Mouse (Mus musculus): ENCODE results near the gene Zdhhc8.
A peak's percentile ranks its signal among the peaks of the same experiment; 100 is the strongest.

Gene Zdhhc8

DNA sequence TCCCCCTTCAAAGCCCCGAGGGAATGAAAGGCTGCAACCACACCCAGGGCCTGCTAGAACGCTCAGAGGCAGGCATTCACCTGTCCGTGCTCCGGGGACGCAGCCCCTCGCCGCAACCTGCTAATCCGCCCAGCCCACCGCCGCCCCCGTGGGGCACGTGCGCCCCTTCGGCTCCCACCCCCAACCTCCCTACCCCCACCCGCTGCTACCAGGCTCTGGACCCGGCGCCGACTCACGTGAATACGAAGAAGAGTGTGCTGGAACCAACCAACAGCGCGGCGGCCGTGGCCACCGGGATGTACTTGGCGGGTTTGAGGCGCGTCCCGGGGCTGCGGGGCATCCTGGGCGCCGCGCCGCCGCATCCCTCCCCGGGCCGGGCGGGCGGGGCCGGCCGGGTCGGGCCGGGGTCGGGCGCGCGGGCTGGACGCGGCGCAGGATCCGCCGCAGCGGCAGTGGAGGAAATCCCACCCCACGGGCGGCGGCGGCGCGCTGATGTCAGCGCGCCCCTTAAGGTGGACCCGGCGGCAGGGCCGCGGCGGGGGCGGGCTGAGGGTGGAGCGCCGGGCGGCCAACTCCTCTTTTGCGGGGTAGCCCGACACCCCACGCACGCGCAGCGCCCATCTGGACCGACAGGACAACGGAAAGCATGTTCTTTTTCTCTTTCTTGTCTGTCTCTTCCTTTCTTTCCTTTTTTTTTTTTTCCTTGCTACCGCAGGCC lies at the start of gene Zdhhc8:
Zdhhc8 (minus strand) TSS at position 466 of the 718 bp plus-strand sequence.
- peak; percentile 66 for ATAC-seq (ENCODE audit: low TSS enrichment)

- no peak for ATAC-seq (ENCODE audit: low TSS enrichment)
Observed at GRCm38 (mm10) chr16:18275166-18275565, 40.2 kb upstream of the Zdhhc8 start.

GRCm38 (mm10) chr16:18268182-18268581 lies 33.2 kb upstream of the Zdhhc8 start:
- no peak for ATAC-seq (ENCODE audit: low TSS enrichment)

GRCm38 (mm10) chr16:18265024-18265423 lies 30.1 kb upstream of the Zdhhc8 start:
- ATAC-seq (ENCODE audit: low TSS enrichment): no peak

- ATAC-seq (ENCODE audit: low TSS enrichment): no peak
Observed at GRCm38 (mm10) chr16:18258221-18258620, 23.3 kb upstream of the Zdhhc8 start, which contains the start of gene Gm49776. TSS of gene Gm49776 (minus strand) at chr16:18258321.

DNA sequence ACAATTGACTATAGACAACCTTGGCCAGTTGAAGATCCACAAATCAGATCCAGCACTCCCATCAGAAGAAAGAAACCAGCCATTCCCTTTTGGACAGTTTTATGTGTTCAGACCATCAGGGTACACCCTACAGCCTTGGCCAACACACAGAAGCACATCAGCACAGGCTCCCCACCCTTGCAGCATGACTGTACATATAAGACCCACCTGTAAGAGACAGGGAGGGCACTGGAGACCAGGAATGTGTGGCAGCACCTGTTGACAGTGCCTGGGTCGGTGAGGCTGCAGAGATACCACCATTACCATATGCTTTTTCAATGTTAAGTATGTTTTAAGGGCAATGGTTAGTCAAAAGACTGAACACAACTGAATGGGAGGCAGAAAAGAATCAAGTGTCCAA lies 18.9 kb upstream of the Zdhhc8 start:
- ATAC-seq (ENCODE audit: low TSS enrichment): no peak

- no peak for ATAC-seq (ENCODE audit: low TSS enrichment)
Observed at GRCm38 (mm10) chr16:18252736-18253135, 17.8 kb upstream of the Zdhhc8 start.

- ATAC-seq (ENCODE audit: low TSS enrichment): no peak
Observed at GRCm38 (mm10) chr16:18250828-18251790, 16.2 kb upstream of the Zdhhc8 start.

- no peak for ATAC-seq (ENCODE audit: low TSS enrichment)
Observed at GRCm38 (mm10) chr16:18250231-18250630, 15.3 kb upstream of the Zdhhc8 start.

- peak; percentile 24 for ATAC-seq (ENCODE audit: low TSS enrichment)
Observed at GRCm38 (mm10) chr16:18249364-18249967, 14.5 kb upstream of the Zdhhc8 start.

GRCm38 (mm10) chr16:18248433-18249363 lies 13.8 kb upstream of the Zdhhc8 start, which contains the start of the genes Trmt2a and Ranbp1:
TSS of gene Trmt2a (plus strand) at chr16:18248679.
TSS of gene Ranbp1 (minus strand) at chr16:18248732.
- peak; percentile 85 for ATAC-seq (ENCODE audit: low TSS enrichment)

DNA sequence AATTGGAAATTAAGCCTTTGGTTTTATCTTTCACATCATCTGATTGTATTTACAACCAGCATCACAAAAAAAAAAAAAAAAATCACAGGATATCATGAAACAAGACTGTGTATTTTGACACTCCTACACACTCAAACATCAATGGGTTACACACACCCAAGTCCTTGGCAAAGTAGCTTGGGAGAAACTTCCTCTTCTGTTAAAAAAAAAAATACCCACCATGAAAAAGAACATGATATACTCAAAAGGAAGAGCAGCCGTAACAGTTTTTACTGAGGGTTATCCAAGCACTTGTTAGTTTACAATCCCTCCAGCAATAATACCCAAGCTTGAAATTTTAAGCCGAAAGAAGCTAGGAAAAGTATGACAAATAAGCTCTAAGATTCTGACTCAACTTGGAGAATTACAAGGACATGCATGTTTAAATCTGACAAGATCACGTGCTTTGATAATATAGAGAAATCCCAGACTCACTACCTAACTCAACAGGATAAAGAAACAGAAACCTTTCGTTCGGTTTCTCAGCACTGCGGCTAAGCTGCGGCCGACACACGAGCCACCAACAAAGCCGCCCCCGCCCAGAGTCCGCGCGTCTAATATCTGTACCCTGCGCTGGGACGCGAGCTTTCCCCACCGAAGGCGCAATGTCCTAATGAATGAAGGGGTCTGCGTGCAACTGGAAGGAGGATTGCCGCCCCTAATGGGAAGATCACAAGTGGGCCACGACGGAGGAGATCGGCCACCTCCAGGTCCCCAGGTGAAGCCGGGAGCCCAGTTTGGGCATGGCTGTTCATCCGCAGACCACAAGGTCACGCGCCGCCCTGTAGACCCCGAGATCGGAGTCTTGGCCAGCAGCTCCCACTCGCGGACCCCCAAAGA lies 12.8 kb upstream of the Zdhhc8 start:
- ATAC-seq (ENCODE audit: low TSS enrichment): peak; percentile 2; the same call in 1 of the 2 replicates

- no peak for ATAC-seq (ENCODE audit: low TSS enrichment)
Observed at GRCm38 (mm10) chr16:18241581-18241980, 6.6 kb upstream of the Zdhhc8 start.

GRCm38 (mm10) chr16:18236676-18237501 lies 2.0 kb upstream of the Zdhhc8 start:
- no peak for ATAC-seq (ENCODE audit: low TSS enrichment)

GRCm38 (mm10) chr16:18235389-18236065 lies 591 bp upstream of the Zdhhc8 start:
- peak; percentile 48 for ATAC-seq (ENCODE audit: low TSS enrichment)

GRCm38 (mm10) chr16:18233919-18234670 lies 841 bp downstream of the Zdhhc8 start:
- ATAC-seq (ENCODE audit: low TSS enrichment): no peak

- ATAC-seq (ENCODE audit: low TSS enrichment): no peak
Observed at GRCm38 (mm10) chr16:18233451-18233850, 1.5 kb downstream of the Zdhhc8 start.

GRCm38 (mm10) chr16:18231451-18231850 lies 3.5 kb downstream of the Zdhhc8 start:
- no peak for ATAC-seq (ENCODE audit: low TSS enrichment)

Measured in frontal cortex, adult (tissue).